Mouse (Mus musculus) bone marrow macrophage, adult 2 months (primary cell): ENCODE results near the gene Col20a1.

ENCODE experiments used
- CTCF ChIP-seq: IDR thresholded peaks from 2 replicates; pipeline ENCODE4 v1.5.1; 2012; ENCODE audit warnings: low read depth, mild to moderate bottlenecking, low read length, moderate library complexity
- POLR2A ChIP-seq: IDR thresholded peaks from 2 replicates; pipeline ENCODE4 v1.6.1; 2012; ENCODE audit warnings: mild to moderate bottlenecking, low read depth, low read length, borderline replicate concordance

DNA sequence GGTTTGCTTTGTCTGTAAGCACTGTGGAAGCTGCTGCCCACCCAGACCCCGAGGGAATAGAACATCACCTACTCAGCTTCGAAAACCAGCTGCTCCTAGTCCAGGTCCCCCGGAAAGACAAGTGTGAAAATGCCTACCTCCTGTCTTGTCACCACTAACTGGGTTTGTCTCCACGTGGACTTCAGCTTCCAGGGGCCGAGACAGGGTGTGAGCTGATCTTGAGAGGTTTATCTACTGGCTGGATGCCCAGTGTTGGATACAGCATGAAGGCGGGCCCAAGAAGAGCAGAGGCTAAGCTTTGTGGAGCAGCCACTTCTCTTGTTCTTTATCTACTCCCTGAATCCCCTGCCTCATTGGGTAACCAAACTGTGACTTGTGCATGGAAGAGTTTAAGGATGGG, 47.0 kb downstream of the Col20a1 start:
- TF ChIP-seq POLR2A = no peak
- TF ChIP-seq CTCF = no peak
